Mouse (Mus musculus) kidney, postnatal 25 days (tissue): ENCODE data around the gene BC035044.
"Not testable (repeated sequence)": the region's sequence is repeated elsewhere in the genome, so short reads cannot be mapped to it uniquely, and the experiment has no call there.

Source experiments
- DNase-seq, 2 experiments: peaks; one replicate each; pipeline ENCODE4 v3.0.0; 2021; ENCODE audit warnings: mixed read lengths in 2 of 2

BC035044 gene

GRCm38 (mm10) chr6:128826781-128827180, 64.1 kb downstream of the BC035044 start:
- DNase-seq, result no peak

GRCm38 (mm10) chr6:128826132-128826531, 64.8 kb downstream of the BC035044 start, which contains the start of the genes Gm44511 and Klrb1b:
TSS of gene Gm44511 (minus strand) at chr6:128826315.
TSS of gene Klrb1b (minus strand) at chr6:128826331.
- no peak for DNase-seq

GRCm38 (mm10) chr6:128818083-128818802, 72.7 kb downstream of the BC035044 start:
- no peak for DNase-seq

- DNase-seq, result peak; percentile 48 to 54
Measured at GRCm38 (mm10) chr6:128808532-128808931, 82.4 kb downstream of the BC035044 start.

- DNase-seq, result peak in 1 of 2 experiments; percentile 13
Measured at GRCm38 (mm10) chr6:128807021-128807420, 83.9 kb downstream of the BC035044 start.

GRCm38 (mm10) chr6:128804823-128805640, 85.9 kb downstream of the BC035044 start:
- DNase-seq, result peak; percentile 75 to 89

- DNase-seq, result peak; percentile 94 to 98
Measured at GRCm38 (mm10) chr6:128802999-128803857, 87.7 kb downstream of the BC035044 start.

GRCm38 (mm10) chr6:128802557-128802956, 88.4 kb downstream of the BC035044 start:
- DNase-seq, result no peak

GRCm38 (mm10) chr6:128800696-128801095, 90.2 kb downstream of the BC035044 start:
- not testable (repeated sequence) for DNase-seq

- DNase-seq, result no peak
Measured at GRCm38 (mm10) chr6:128799896-128800270, 91.0 kb downstream of the BC035044 start.

GRCm38 (mm10) chr6:128799144-128799895, 91.6 kb downstream of the BC035044 start:
- peak; percentile 83 for DNase-seq
